Mouse (Mus musculus) neural tube, embryonic 13.5 days (tissue): ENCODE measurements at regions not wholly inside any gene's neighbourhood (a gene's known extent, or its start where the extent isn't known, plus 50 kb on each side); places are given as distances from the start of the nearest gene placed in this dataset.

Experiments
- ATAC-seq: fragments of 200-750 bp; cut with Nextera tagmentation; 2 replicates; pipeline ENCODE4 v1.8.0; 2017; ENCODE audit warnings: low read depth, mild to moderate bottlenecking, moderate TSS enrichment, moderate library complexity
- H3K27ac ChIP-seq: fragments of 300-500 bp; sonication (generic); replicated peaks from 2 replicates; pipeline ENCODE4 v1.5.1; 2015; ENCODE audit warnings: moderate library complexity, mild to moderate bottlenecking, inconsistent platforms
- H3K27me3 ChIP-seq: fragments of 300-500 bp; sonication (generic); 2 replicates; pipeline ENCODE4 v1.6.1; 2015; ENCODE audit warnings: mild to moderate bottlenecking, inconsistent platforms
- H3K36me3 ChIP-seq: fragments of 300-500 bp; sonication (generic); 2 replicates; pipeline ENCODE4 v1.6.1; 2015; ENCODE audit warnings: mild to moderate bottlenecking, inconsistent platforms
- H3K4me1 ChIP-seq: fragments of 300-500 bp; sonication (generic); replicated peaks from 2 replicates; pipeline ENCODE4 v1.6.1; 2015; ENCODE audit warnings: inconsistent platforms
- H3K4me2 ChIP-seq: fragments of 300-500 bp; sonication (generic); 2 replicates; pipeline ENCODE4 v1.6.1; 2015; ENCODE audit warnings: inconsistent platforms, mild to moderate bottlenecking, moderate library complexity
- H3K4me3 ChIP-seq: fragments of 300-500 bp; sonication (generic); 2 replicates; pipeline ENCODE4 v1.5.1; 2015; ENCODE audit warnings: mild to moderate bottlenecking, inconsistent platforms
- H3K9ac ChIP-seq: fragments of 300-500 bp; sonication (generic); 2 replicates; pipeline ENCODE4 v1.6.1; 2015; ENCODE audit warnings: moderate library complexity, mild to moderate bottlenecking, inconsistent platforms
- H3K9me3 ChIP-seq: fragments of 300-500 bp; sonication (generic); 2 replicates; pipeline ENCODE4 v1.6.1; 2016; ENCODE audit warnings: inconsistent platforms
- WGBS: fragments of 180-500 bp; shearing (Covaris S2); methylation state at CpG from one replicate; pipeline ENCODE4 v1.1.7; 2015; 5-methylcytosine and 5-hydroxymethylcytosine counted together

DNA sequence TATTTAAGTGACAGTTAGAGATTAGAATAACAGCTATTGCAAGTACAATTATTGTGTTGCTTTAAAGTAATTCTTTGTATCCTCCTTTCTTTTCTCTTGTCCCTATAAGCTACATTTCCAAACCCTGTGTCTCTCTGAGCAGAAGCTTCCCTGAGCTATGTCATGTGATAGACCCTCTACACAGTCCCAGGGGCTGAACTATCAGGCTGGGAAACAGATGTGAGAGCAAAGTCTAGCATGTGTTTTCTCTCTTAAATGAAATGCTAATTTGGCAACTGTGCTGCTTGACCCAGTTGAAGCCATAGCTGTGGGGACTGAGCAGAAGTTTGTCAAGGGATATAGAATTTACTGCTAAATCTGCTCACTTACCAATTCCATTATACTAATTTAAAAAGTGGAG is 1389.9 kb downstream of the Defb40 start:
- no peak overlapping the region for H3K4me3 ChIP-seq
- H3K27ac ChIP-seq, result no peak overlapping the region
- no peak overlapping the region for H3K9ac ChIP-seq
- H3K27me3 ChIP-seq, result no peaks in the 10 kb centered on the region
- no peak overlapping the region for H3K4me2 ChIP-seq
- no peaks in the 10 kb centered on the region for H3K9me3 ChIP-seq
- no peak for ATAC-seq
- H3K4me1 ChIP-seq, result peaks cover 7% of the 10 kb centered on the region; the same call in 1 of the 2 replicates
- H3K36me3 ChIP-seq, result no peaks in the 10 kb centered on the region

DNA sequence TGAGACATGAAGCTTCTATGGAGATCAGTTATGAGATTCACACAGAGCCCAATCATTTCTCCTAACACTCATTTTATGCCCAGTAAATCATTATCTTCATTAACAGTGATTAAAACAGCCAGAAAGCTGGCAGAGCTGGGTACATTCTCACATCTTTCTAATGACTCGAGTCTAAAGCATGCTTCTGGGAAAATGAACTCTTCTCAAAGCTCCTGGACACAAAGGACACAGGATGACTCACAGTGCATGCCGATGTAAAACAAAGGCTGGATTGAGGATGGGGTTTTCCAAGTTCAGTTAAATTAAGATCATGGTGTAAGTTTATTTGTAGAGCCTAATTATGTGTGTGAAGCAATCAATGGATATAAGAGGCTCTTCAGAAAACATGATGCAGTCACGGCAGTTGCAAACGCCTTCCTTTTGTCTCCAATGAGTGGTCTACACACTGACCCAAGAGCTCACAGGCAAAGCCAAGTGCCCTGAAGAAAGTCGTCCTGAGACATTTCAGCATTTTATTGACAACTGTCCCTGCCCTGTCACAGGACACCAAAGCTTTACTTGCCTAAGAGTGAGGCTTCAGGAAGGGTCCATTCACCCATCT is 1390.7 kb downstream of the Defb40 start:
- H3K4me1 ChIP-seq, result peaks cover 7% of the 10 kb centered on the region; the same call in 1 of the 2 replicates
- no peak overlapping the region for H3K4me2 ChIP-seq
- WGBS, result 39% methylated on average over 5 of the region's 5 CpGs
- H3K9me3 ChIP-seq, result no peaks in the 10 kb centered on the region
- no peaks in the 10 kb centered on the region for H3K27me3 ChIP-seq
- no peaks in the 10 kb centered on the region for H3K36me3 ChIP-seq
- H3K9ac ChIP-seq, result no peak overlapping the region
- no peak for ATAC-seq
- H3K4me3 ChIP-seq, result no peak overlapping the region
- H3K27ac ChIP-seq, result no peak overlapping the region
